Mouse (Mus musculus): ENCODE results near the gene Lims1. TPM values are rescaled to one million over a fixed set of nuclear protein-coding genes. Genes with fewer than 3 reads are reported as not detected.
A peak's percentile ranks its signal among the peaks of the same experiment; 100 is the strongest.

Lims1 gene
- polyA plus RNA-seq, 1 experiment from 2014 or later = 79.8 TPM

- H3K9me3 ChIP-seq (ENCODE audit: control insufficient read depth) = no peaks in the 10 kb centered on the region
- 34% methylated on average over 4 of the region's 4 CpGs for WGBS
- H3K36me3 ChIP-seq (ENCODE audit: control insufficient read depth, insufficient read depth) = no peaks in the 10 kb centered on the region
- no peak overlapping the region for H3K4me3 ChIP-seq (ENCODE audit: low read depth, low read length)
- H3K4me1 ChIP-seq (replicated peaks; ENCODE audit: control insufficient read depth, insufficient read depth, low read length) = no peaks in the 10 kb centered on the region
- peak; percentile 80 for TF ChIP-seq CTCF (IDR thresholded peaks at IDR 0.05; ENCODE audit: low read depth)
- H3K4me2 ChIP-seq (replicated peaks; ENCODE audit: low read depth) = no peak overlapping the region
- H3K27ac ChIP-seq (ENCODE audit: low read depth, low read length) = no peak overlapping the region
- no peak overlapping the region for H3K9ac ChIP-seq (ENCODE audit: low read depth, low read length)
- ATAC-seq = peak; percentile 45; the same call in 1 of the 2 replicates
- no peaks in the 10 kb centered on the region for H3K27me3 ChIP-seq (replicated peaks; ENCODE audit: control insufficient read depth, insufficient read depth, low read length)
Observed at GRCm38 (mm10) chr10:58377592-58378197, 54.4 kb downstream of the Lims1 start.

- TF ChIP-seq CTCF (IDR thresholded peaks at IDR 0.05; ENCODE audit: low read depth) = no peak
- Histone ChIP-seq H3K27ac (ENCODE audit: low read depth, low read length) (no peak overlapping the region), H3K4me2 (replicated peaks; ENCODE audit: low read depth) (no peak overlapping the region), H3K4me1 (replicated peaks; ENCODE audit: control insufficient read depth, insufficient read depth, low read length) (no peaks in the 10 kb centered on the region), H3K9ac (ENCODE audit: low read depth, low read length) (no peak overlapping the region), H3K27me3 (replicated peaks; ENCODE audit: control insufficient read depth, insufficient read depth, low read length) (no peaks in the 10 kb centered on the region), H3K36me3 (ENCODE audit: control insufficient read depth, insufficient read depth) (no peaks in the 10 kb centered on the region), H3K4me3 (ENCODE audit: low read depth, low read length) (no peak overlapping the region), H3K9me3 (ENCODE audit: control insufficient read depth) (no peaks in the 10 kb centered on the region)
- WGBS = 46% methylated on average over 1 of the region's 1 CpGs
- no peak for ATAC-seq
Observed at GRCm38 (mm10) chr10:58378380-58378779, 55.1 kb downstream of the Lims1 start.

GRCm38 (mm10) chr10:58379699-58380098 is 56.4 kb downstream of the Lims1 start:
- ATAC-seq = no peak
- WGBS = 80% methylated on average over 1 of the region's 1 CpGs

GRCm38 (mm10) chr10:58381904-58382303 is 58.6 kb downstream of the Lims1 start:
- Histone ChIP-seq H3K9ac (ENCODE audit: low read depth, low read length) (no peak overlapping the region), H3K27ac (ENCODE audit: low read depth, low read length) (no peak overlapping the region), H3K4me1 (replicated peaks; ENCODE audit: control insufficient read depth, insufficient read depth, low read length) (no peaks in the 10 kb centered on the region), H3K4me3 (ENCODE audit: low read depth, low read length) (no peak overlapping the region), H3K4me2 (replicated peaks; ENCODE audit: low read depth) (no peak overlapping the region), H3K36me3 (ENCODE audit: control insufficient read depth, insufficient read depth) (no peaks in the 10 kb centered on the region), H3K27me3 (replicated peaks; ENCODE audit: control insufficient read depth, insufficient read depth, low read length) (no peaks in the 10 kb centered on the region), H3K9me3 (ENCODE audit: control insufficient read depth) (no peaks in the 10 kb centered on the region)
- 79% methylated on average over 1 of the region's 1 CpGs for WGBS
- no peak for TF ChIP-seq CTCF (IDR thresholded peaks at IDR 0.05; ENCODE audit: low read depth)
- ATAC-seq = no peak

More at GRCm38 (mm10) chr10:58379699-58380098, 56.4 kb downstream of the Lims1 start:
- no peak overlapping the region for H3K4me3 ChIP-seq (ENCODE audit: low read depth, low read length)
- H3K27ac ChIP-seq (ENCODE audit: low read depth, low read length) = no peak overlapping the region
- H3K4me1 ChIP-seq (replicated peaks; ENCODE audit: control insufficient read depth, insufficient read depth, low read length) = no peaks in the 10 kb centered on the region
- no peak for TF ChIP-seq CTCF (IDR thresholded peaks at IDR 0.05; ENCODE audit: low read depth)
- no peaks in the 10 kb centered on the region for H3K9me3 ChIP-seq (ENCODE audit: control insufficient read depth)
- H3K36me3 ChIP-seq (ENCODE audit: control insufficient read depth, insufficient read depth) = no peaks in the 10 kb centered on the region
- no peaks in the 10 kb centered on the region for H3K27me3 ChIP-seq (replicated peaks; ENCODE audit: control insufficient read depth, insufficient read depth, low read length)
- no peak overlapping the region for H3K4me2 ChIP-seq (replicated peaks; ENCODE audit: low read depth)
- H3K9ac ChIP-seq (ENCODE audit: low read depth, low read length) = no peak overlapping the region

GRCm38 (mm10) chr10:58382621-58383101 is 59.4 kb downstream of the Lims1 start:
- H3K9me3 ChIP-seq (ENCODE audit: control insufficient read depth) = no peaks in the 10 kb centered on the region
- no peak overlapping the region for H3K27ac ChIP-seq (ENCODE audit: low read depth, low read length)
- no peak overlapping the region for H3K4me2 ChIP-seq (replicated peaks; ENCODE audit: low read depth)
- no peaks in the 10 kb centered on the region for H3K4me1 ChIP-seq (replicated peaks; ENCODE audit: control insufficient read depth, insufficient read depth, low read length)
- no peak overlapping the region for H3K4me3 ChIP-seq (ENCODE audit: low read depth, low read length)
- no peak for ATAC-seq
- H3K9ac ChIP-seq (ENCODE audit: low read depth, low read length) = no peak overlapping the region
- TF ChIP-seq CTCF (IDR thresholded peaks at IDR 0.05; ENCODE audit: low read depth) = no peak
- H3K27me3 ChIP-seq (replicated peaks; ENCODE audit: control insufficient read depth, insufficient read depth, low read length) = no peaks in the 10 kb centered on the region
- H3K36me3 ChIP-seq (ENCODE audit: control insufficient read depth, insufficient read depth) = no peaks in the 10 kb centered on the region
- WGBS = 48% methylated on average over 3 of the region's 3 CpGs

- ATAC-seq = no peak
- Histone ChIP-seq H3K36me3 (ENCODE audit: control insufficient read depth, insufficient read depth) (no peaks in the 10 kb centered on the region), H3K27me3 (replicated peaks; ENCODE audit: control insufficient read depth, insufficient read depth, low read length) (no peaks in the 10 kb centered on the region), H3K9me3 (ENCODE audit: control insufficient read depth) (no peaks in the 10 kb centered on the region), H3K4me1 (replicated peaks; ENCODE audit: control insufficient read depth, insufficient read depth, low read length) (no peaks in the 10 kb centered on the region), H3K27ac (ENCODE audit: low read depth, low read length) (no peak overlapping the region), H3K4me2 (replicated peaks; ENCODE audit: low read depth) (no peak overlapping the region), H3K9ac (ENCODE audit: low read depth, low read length) (no peak overlapping the region), H3K4me3 (ENCODE audit: low read depth, low read length) (no peak overlapping the region)
- TF ChIP-seq CTCF (IDR thresholded peaks at IDR 0.05; ENCODE audit: low read depth) = no peak
- 39% methylated on average over 3 of the region's 3 CpGs for WGBS
Observed at GRCm38 (mm10) chr10:58383282-58383681, 60.0 kb downstream of the Lims1 start.

All from intestine, postnatal 0 days (tissue).